Mouse (Mus musculus) myocyte (in vitro differentiated cells): ENCODE results near the gene Kcnj13. TPM values are rescaled to one million over a fixed set of nuclear protein-coding genes. Genes with fewer than 3 reads are reported as not detected.

ENCODE experiments used
- H3K27me3 ChIP-seq: one replicate; pipeline ENCODE4 v1.6.1; 2011; ENCODE audit not compliant: control insufficient read depth, insufficient read depth, insufficient read length
- H3K36me3 ChIP-seq: one replicate; pipeline ENCODE4 v1.6.1; 2011; ENCODE audit not compliant: control insufficient read depth, insufficient read depth
- H3K4me2 ChIP-seq: one replicate; pipeline ENCODE4 v1.6.1; 2011; ENCODE audit warnings: low read depth, control low read depth
- H3K4me3 ChIP-seq: one replicate; pipeline ENCODE4 v1.5.1; 2011; ENCODE audit warnings: mild to moderate bottlenecking, control low read depth, moderate library complexity
- H3K79me2 ChIP-seq: one replicate; pipeline ENCODE4 v1.6.1; 2011; ENCODE audit not compliant: control insufficient read depth, insufficient read depth
- H3ac ChIP-seq: one replicate; pipeline ENCODE4 v1.6.1; 2011; ENCODE audit not compliant: control insufficient read depth, insufficient read length
- CEBPB ChIP-seq: IDR thresholded peaks from 2 replicates; pipeline ENCODE4 v1.6.1; 2011; ENCODE audit warnings: mild to moderate bottlenecking, moderate library complexity; ENCODE audit not compliant: poor library complexity, insufficient read depth, severe bottlenecking
- E2F4 ChIP-seq: IDR thresholded peaks from one replicate; pipeline ENCODE4 v1.6.1; 2011; ENCODE audit warnings: mild to moderate bottlenecking, control low read depth, moderate library complexity; ENCODE audit not compliant: insufficient read depth
- MAX ChIP-seq: IDR thresholded peaks from one replicate; pipeline ENCODE4 v1.6.1; 2011; ENCODE audit warnings: low read depth, mild to moderate bottlenecking, control low read depth
- MYOD1 ChIP-seq, 3 experiments: IDR thresholded peaks; one replicate each; pipeline ENCODE4 v1.6.1; 2011; ENCODE audit warnings: control low read depth in 2 of 3, low read depth in 2 of 3, mild to moderate bottlenecking in 2 of 3, moderate library complexity in 1 of 3; ENCODE audit not compliant: insufficient read length in 2 of 3, control insufficient read depth in 1 of 3
- MYOG ChIP-seq, 3 experiments: IDR thresholded peaks; one replicate each; pipeline ENCODE4 v1.6.1; 2011; ENCODE audit warnings: control low read depth in 2 of 3, low read depth in 2 of 3, mild to moderate bottlenecking in 2 of 3; ENCODE audit not compliant: insufficient read length in 2 of 3, control insufficient read depth in 1 of 3, insufficient read depth in 1 of 3
- POLR2A ChIP-seq: IDR thresholded peaks from one replicate; pipeline ENCODE4 v1.6.1; 2011; ENCODE audit warnings: low read depth, mild to moderate bottlenecking, control low read depth, moderate library complexity; ENCODE audit not compliant: insufficient read length
- POLR2AphosphoS2 ChIP-seq: IDR thresholded peaks from one replicate; pipeline ENCODE4 v1.6.1; 2011; ENCODE audit warnings: low read depth, control low read depth; ENCODE audit not compliant: insufficient read length
- REST ChIP-seq: IDR thresholded peaks from one replicate; pipeline ENCODE4 v1.6.1; 2011; ENCODE audit warnings: mild to moderate bottlenecking, control low read depth, moderate library complexity; ENCODE audit not compliant: insufficient read depth, insufficient read length
- SRF ChIP-seq: IDR thresholded peaks from one replicate; pipeline ENCODE4 v1.6.1; 2011; ENCODE audit warnings: low read depth; ENCODE audit not compliant: control insufficient read depth, insufficient read length
- TCF12 ChIP-seq: IDR thresholded peaks from one replicate; pipeline ENCODE4 v1.6.1; 2011; ENCODE audit warnings: mild to moderate bottlenecking, control low read depth; ENCODE audit not compliant: poor library complexity, insufficient read depth, severe bottlenecking
- TCF3 ChIP-seq: IDR thresholded peaks from one replicate; pipeline ENCODE4 v1.6.1; 2011; ENCODE audit warnings: low read depth, control low read depth; ENCODE audit not compliant: insufficient read length
- USF1 ChIP-seq: IDR thresholded peaks from one replicate; pipeline ENCODE4 v1.6.1; 2011; ENCODE audit warnings: low read depth, mild to moderate bottlenecking, control low read depth, moderate library complexity
- polyA plus RNA-seq: library from polyadenylated mRNA; unstranded; fragments of >200 nt; fragmentation: generic; extraction: Trizol; gene quantifications from one replicate; pipeline ENCODE4 v1.2.1, GENCODE M21; 2012; ENCODE audit warnings: missing spikeins

The Kcnj13 gene
- polyA plus RNA-seq, 1 experiment, result 0.12 TPM

- TF ChIP-seq MYOG (IDR thresholded peaks at IDR 0.05; ENCODE audit: control insufficient read depth in 1 of 3, insufficient read depth in 1 of 3, insufficient read length in 2 of 3, low read depth in 2 of 3) (no peak), REST (no peak), E2F4 (no peak), TCF3 (no peak), MYOD1 (IDR thresholded peaks at IDR 0.05; ENCODE audit: control insufficient read depth in 1 of 3, insufficient read length in 2 of 3, low read depth in 2 of 3) (no peak), POLR2AphosphoS2 (no peak), USF1 (no peak), TCF12 (no peak), CEBPB (no peak), SRF (no peak), POLR2A (no peak)
- Histone ChIP-seq H3K36me3 (peaks cover 37% of the 10 kb centered on the region), H3ac (no peak overlapping the region), H3K27me3 (no peaks in the 10 kb centered on the region), H3K4me2 (no peak overlapping the region), H3K79me2 (no peaks in the 10 kb centered on the region), H3K4me3 (no peak overlapping the region)
Observed at GRCm38 (mm10) chr1:87381152-87381551, 13.4 kb downstream of the Kcnj13 start.

GRCm38 (mm10) chr1:87379919-87380318 lies 14.6 kb downstream of the Kcnj13 start:
- Histone ChIP-seq H3K36me3 (peaks cover 37% of the 10 kb centered on the region), H3K4me3 (no peak overlapping the region), H3K79me2 (no peaks in the 10 kb centered on the region), H3K4me2 (no peak overlapping the region), H3ac (no peak overlapping the region), H3K27me3 (no peaks in the 10 kb centered on the region)
- no peak for TF ChIP-seq USF1
- no peak for TF ChIP-seq POLR2A
- TF ChIP-seq CEBPB, result no peak
- no peak for TF ChIP-seq MYOG (IDR thresholded peaks at IDR 0.05; ENCODE audit: control insufficient read depth in 1 of 3, insufficient read depth in 1 of 3, insufficient read length in 2 of 3, low read depth in 2 of 3)
- TF ChIP-seq TCF12, result no peak
- TF ChIP-seq MAX, result no peak
- TF ChIP-seq SRF, result no peak
- no peak for TF ChIP-seq MYOD1 (IDR thresholded peaks at IDR 0.05; ENCODE audit: control insufficient read depth in 1 of 3, insufficient read length in 2 of 3, low read depth in 2 of 3)
- TF ChIP-seq POLR2AphosphoS2, result no peak

- Histone ChIP-seq H3K36me3 (peaks cover 42% of the 10 kb centered on the region), H3K4me2 (no peak overlapping the region), H3K79me2 (no peaks in the 10 kb centered on the region)
Observed at GRCm38 (mm10) chr1:87378024-87378560, 16.4 kb downstream of the Kcnj13 start.

GRCm38 (mm10) chr1:87360276-87360675 lies 34.3 kb downstream of the Kcnj13 start:
- Histone ChIP-seq H3K27me3 (no peaks in the 10 kb centered on the region), H3K36me3 (peaks cover 38% of the 10 kb centered on the region), H3K79me2 (peaks cover 6% of the 10 kb centered on the region), H3K4me3 (no peak overlapping the region), H3ac (no peak overlapping the region), H3K4me2 (no peak overlapping the region)
- no peak for TF ChIP-seq E2F4
- no peak for TF ChIP-seq SRF
- TF ChIP-seq CEBPB, result no peak
- TF ChIP-seq MAX, result no peak
- TF ChIP-seq REST, result no peak
- no peak for TF ChIP-seq POLR2A
- no peak for TF ChIP-seq POLR2AphosphoS2
- no peak for TF ChIP-seq TCF3
- TF ChIP-seq TCF12, result no peak
- TF ChIP-seq USF1, result no peak
- TF ChIP-seq MYOD1 (IDR thresholded peaks at IDR 0.05; ENCODE audit: control insufficient read depth in 1 of 3, insufficient read length in 2 of 3, low read depth in 2 of 3), result no peak
- no peak for TF ChIP-seq MYOG (IDR thresholded peaks at IDR 0.05; ENCODE audit: control insufficient read depth in 1 of 3, insufficient read depth in 1 of 3, insufficient read length in 2 of 3, low read depth in 2 of 3)

More at GRCm38 (mm10) chr1:87378024-87378560, 16.4 kb downstream of the Kcnj13 start:
- no peak for TF ChIP-seq TCF3
- no peaks in the 10 kb centered on the region for H3K27me3 ChIP-seq
- no peak overlapping the region for H3ac ChIP-seq
- no peak overlapping the region for H3K4me3 ChIP-seq

GRCm38 (mm10) chr1:87350576-87350975 lies 44.0 kb downstream of the Kcnj13 start:
- H3K79me2 ChIP-seq, result peaks cover 69% of the 10 kb centered on the region
- H3ac ChIP-seq, result no peak overlapping the region
- H3K36me3 ChIP-seq, result peaks cover 17% of the 10 kb centered on the region
- TF ChIP-seq E2F4 (no peak), CEBPB (no peak), SRF (no peak), TCF12 (no peak), POLR2A (no peak), TCF3 (no peak), REST (no peak), MYOD1 (IDR thresholded peaks at IDR 0.05; ENCODE audit: control insufficient read depth in 1 of 3, insufficient read length in 2 of 3, low read depth in 2 of 3) (no peak), POLR2AphosphoS2 (no peak), MYOG (IDR thresholded peaks at IDR 0.05; ENCODE audit: control insufficient read depth in 1 of 3, insufficient read depth in 1 of 3, insufficient read length in 2 of 3, low read depth in 2 of 3) (no peak), USF1 (no peak), MAX (no peak)
- H3K27me3 ChIP-seq, result no peaks in the 10 kb centered on the region
- H3K4me3 ChIP-seq, result no peak overlapping the region
- H3K4me2 ChIP-seq, result no peak overlapping the region

Other genes starting within 250 kb of the Kcnj13 start
- gene Ecel1, start 238.2 kb downstream of the Kcnj13 start, polyA plus RNA-seq, result 0.06 TPM
- gene Prss56, start 211.4 kb downstream of the Kcnj13 start, polyA plus RNA-seq, result 0.16 TPM
- gene Chrnd, start 204.1 kb downstream of the Kcnj13 start, polyA plus RNA-seq, result 208 TPM
- gene Chrng, start 190.1 kb downstream of the Kcnj13 start, polyA plus RNA-seq, result 376 TPM
- 221 TPM for gene Eif4e2, start 180.8 kb downstream of the Kcnj13 start, polyA plus RNA-seq
- 2.1 TPM for gene Efhd1, start 130.4 kb downstream of the Kcnj13 start, polyA plus RNA-seq
- gene Gigyf2, start 67.7 kb downstream of the Kcnj13 start, polyA plus RNA-seq, result 19.0 TPM
- gene Snorc, start 75.5 kb upstream of the Kcnj13 start, polyA plus RNA-seq, result not detected
- 1.6 TPM for gene Neu2, start 115.2 kb upstream of the Kcnj13 start, polyA plus RNA-seq
- 5.2 TPM for gene Ngef, start 179.1 kb upstream of the Kcnj13 start, polyA plus RNA-seq
- gene Inpp5d, start 225.6 kb upstream of the Kcnj13 start, polyA plus RNA-seq, result 0.13 TPM